Mouse (Mus musculus) megakaryocyte, embryonic 14.5 days (primary cell): ENCODE measurements around the gene Rnf145. TPM values are rescaled to one million over a fixed set of nuclear protein-coding genes. Genes with fewer than 3 reads are reported as not detected.

Experiments
- H3K27me3 ChIP-seq: replicated peaks from 2 replicates; pipeline ENCODE3; 2012; ENCODE audit warnings: inconsistent platforms
- H3K36me3 ChIP-seq: replicated peaks from 2 replicates; pipeline ENCODE3; 2012; ENCODE audit warnings: low read length, inconsistent platforms, mixed read lengths
- H3K4me1 ChIP-seq: 2 replicates; pipeline ENCODE4 v1.6.1; 2012; ENCODE audit warnings: inconsistent platforms
- H3K4me3 ChIP-seq: replicated peaks from 2 replicates; pipeline ENCODE3; 2012; ENCODE audit warnings: moderate library complexity, mild to moderate bottlenecking, inconsistent platforms
- H3K9me3 ChIP-seq: 2 replicates; pipeline ENCODE4 v1.6.1; 2012; ENCODE audit warnings: inconsistent platforms
- FLI1 ChIP-seq: IDR thresholded peaks from 2 replicates; pipeline ENCODE4 v1.6.1; 2012; ENCODE audit warnings: low read length, inconsistent platforms, mixed read lengths
- GATA1 ChIP-seq: IDR thresholded peaks from 3 replicates; pipeline ENCODE4 v1.6.1; 2012; ENCODE audit warnings: mixed read lengths, low read length, inconsistent platforms, borderline replicate concordance
- polyA plus RNA-seq: library from polyadenylated mRNA; stranded (reverse); fragments of >175 nt; gene quantifications from 2 replicates; pipeline ENCODE4 v1.2.3, GENCODE M21; 2012; ENCODE audit warnings: low replicate concordance; ENCODE audit not compliant: insufficient read depth

The Rnf145 gene
- polyA plus RNA-seq, 1 experiment, result 13.9 TPM

DNA sequence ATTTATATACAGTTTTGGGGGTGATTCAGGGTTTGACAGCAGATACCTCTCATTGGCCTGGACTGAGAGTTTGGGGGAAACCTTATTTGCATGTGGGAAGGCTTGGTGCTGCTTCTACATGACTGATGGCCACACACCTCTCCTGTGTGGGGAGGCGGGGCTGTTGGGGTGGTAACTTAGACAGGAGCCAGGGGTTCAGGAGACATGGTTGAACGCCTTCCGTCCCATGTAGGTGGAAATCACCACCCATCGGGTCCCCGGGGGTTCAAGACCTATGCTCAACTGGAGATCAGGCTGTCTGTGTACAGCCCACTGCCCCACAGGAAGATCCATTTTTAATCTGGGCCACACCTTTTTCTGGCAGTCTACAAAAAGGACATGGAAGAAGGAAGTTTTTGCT is 56.1 kb downstream of the Rnf145 start:
- Histone ChIP-seq H3K4me3 (no peak overlapping the region), H3K36me3 (no peaks in the 10 kb centered on the region), H3K27me3 (no peaks in the 10 kb centered on the region), H3K9me3 (no peaks in the 10 kb centered on the region), H3K4me1 (no peaks in the 10 kb centered on the region)
- no peak for TF ChIP-seq FLI1
- TF ChIP-seq GATA1, result no peak

DNA sequence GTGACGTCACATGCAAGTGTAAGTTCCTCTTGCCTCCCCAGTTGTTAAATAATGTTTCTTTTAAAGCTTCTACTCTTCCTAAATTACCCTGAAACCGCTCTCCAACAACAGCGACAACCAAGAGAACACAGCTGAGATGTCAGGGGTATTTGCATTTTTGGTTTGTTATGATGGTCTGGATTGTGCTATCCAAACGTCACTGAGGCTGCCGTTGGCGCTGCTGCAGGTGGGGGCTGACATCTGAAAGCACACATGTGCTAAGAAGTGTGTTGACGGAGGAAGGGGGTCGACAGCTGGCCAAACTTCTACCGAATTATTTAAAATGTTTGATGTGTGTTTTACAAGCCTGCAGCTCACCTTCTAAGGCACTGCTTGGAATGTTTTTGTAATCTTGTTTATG is 59.1 kb downstream of the Rnf145 start:
- no peaks in the 10 kb centered on the region for H3K9me3 ChIP-seq
- H3K27me3 ChIP-seq, result peaks cover 3% of the 10 kb centered on the region
- no peak overlapping the region for H3K4me3 ChIP-seq
- peaks cover 6% of the 10 kb centered on the region for H3K4me1 ChIP-seq
- no peak for TF ChIP-seq FLI1
- TF ChIP-seq GATA1, result no peak
- H3K36me3 ChIP-seq, result no peaks in the 10 kb centered on the region

DNA sequence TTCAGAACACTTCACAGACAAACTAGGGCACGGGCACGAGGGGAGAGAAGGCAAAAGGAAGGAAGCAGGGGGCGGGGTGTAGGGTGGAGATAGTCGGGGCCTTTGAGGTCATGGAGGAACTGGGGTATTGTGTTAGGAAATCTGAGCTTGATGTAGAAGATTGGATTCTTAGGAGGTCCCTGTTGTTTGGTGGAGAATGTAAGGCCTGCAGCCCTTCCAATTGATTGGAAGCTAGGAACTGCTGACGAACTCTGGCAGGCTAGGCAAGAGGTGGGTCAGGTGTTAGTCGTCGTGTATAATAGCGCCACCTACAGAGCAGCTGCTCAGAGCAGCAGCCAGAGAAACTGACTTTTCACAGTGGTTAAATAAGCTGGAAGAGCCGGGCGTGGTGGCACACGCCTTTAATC is 62.5 kb downstream of the Rnf145 start:
- no peaks in the 10 kb centered on the region for H3K9me3 ChIP-seq
- peak overlapping the region; percentile 66 for H3K4me3 ChIP-seq
- peaks cover 6% of the 10 kb centered on the region for H3K4me1 ChIP-seq
- H3K27me3 ChIP-seq, result peaks cover 3% of the 10 kb centered on the region
- H3K36me3 ChIP-seq, result no peaks in the 10 kb centered on the region
- TF ChIP-seq FLI1, result no peak
- TF ChIP-seq GATA1, result no peak

DNA sequence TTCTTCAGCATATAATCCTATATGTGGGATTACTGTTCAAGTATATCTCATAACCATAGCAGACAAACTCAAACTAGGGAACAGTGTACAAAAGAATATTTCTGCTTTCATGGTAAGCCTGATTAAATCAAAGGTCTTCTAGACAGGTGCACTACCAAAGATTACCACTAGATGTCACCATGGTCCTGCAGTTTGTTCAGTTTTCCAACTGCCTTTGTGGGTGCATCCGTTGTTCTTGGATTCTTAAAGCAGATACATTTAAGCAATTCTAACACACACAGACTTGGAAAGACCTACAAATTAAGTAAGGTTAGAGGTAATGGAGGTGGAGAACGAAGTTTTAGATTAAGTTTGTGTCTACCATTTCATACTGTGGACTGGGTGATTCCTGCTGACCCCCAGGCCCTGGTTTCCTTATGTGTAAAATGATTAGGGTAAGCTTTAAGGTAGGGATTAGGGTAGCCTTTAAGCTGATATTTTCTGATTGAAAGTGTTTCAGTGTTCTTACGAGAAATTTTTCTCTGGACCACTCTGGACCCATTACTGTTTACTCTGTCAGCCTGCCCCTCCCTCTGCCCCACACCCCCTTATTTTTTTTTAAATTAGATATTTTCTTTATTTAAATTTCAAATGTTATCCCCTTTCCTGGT is 67.4 kb downstream of the Rnf145 start:
- H3K4me1 ChIP-seq, result peaks cover 8% of the 10 kb centered on the region
- no peaks in the 10 kb centered on the region for H3K36me3 ChIP-seq
- no peak overlapping the region for H3K4me3 ChIP-seq
- no peak for TF ChIP-seq GATA1
- TF ChIP-seq FLI1, result no peak
- peaks cover 5% of the 10 kb centered on the region for H3K27me3 ChIP-seq
- no peaks in the 10 kb centered on the region for H3K9me3 ChIP-seq

DNA sequence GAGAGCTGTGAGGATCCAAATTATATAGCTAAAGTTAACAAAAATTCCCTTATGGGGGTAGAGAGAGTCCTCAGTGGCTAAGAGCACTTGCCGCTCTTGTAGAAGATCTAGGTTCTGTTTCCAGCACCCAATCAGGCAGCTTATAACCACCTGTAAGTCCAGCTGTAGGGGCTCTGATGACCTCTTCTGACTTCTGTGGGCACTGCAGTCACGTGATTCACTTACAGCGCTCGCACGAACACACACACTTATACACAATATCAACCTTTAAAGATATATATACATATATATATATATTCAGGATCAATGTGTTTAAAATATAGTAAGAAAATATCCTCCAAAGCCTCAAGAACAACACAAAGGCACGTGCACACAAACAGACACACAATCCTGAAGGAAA is 74.3 kb downstream of the Rnf145 start:
- Histone ChIP-seq H3K9me3 (no peaks in the 10 kb centered on the region), H3K27me3 (peaks cover 5% of the 10 kb centered on the region), H3K4me1 (0 out of 2 replicates have a peak, but pooled peaks cover 6% of the 10 kb centered on the region), H3K4me3 (no peak overlapping the region), H3K36me3 (no peaks in the 10 kb centered on the region)
- no peak for TF ChIP-seq FLI1
- no peak for TF ChIP-seq GATA1

DNA sequence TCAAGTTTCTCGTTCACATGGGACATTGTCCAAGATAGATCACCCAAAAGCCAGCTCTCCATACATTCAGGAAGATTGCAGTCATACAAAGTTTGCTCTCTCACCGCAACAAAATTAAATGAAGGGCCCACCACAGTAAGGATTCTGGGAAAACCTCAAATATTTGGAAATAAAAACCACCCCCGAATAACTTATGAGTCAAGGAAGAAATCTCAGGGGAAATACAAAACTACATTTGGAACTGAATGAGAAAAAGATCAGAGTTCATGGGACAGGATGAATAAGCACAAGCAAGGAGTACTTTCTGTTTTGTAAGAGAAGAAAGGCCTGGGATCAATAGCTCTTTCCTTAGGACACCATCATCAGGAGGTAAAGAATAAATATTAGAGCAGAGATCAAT is 76.0 kb downstream of the Rnf145 start:
- peaks cover 4% of the 10 kb centered on the region for H3K27me3 ChIP-seq
- 0 out of 2 replicates have a peak, but pooled peaks cover 6% of the 10 kb centered on the region for H3K4me1 ChIP-seq
- no peaks in the 10 kb centered on the region for H3K9me3 ChIP-seq
- no peaks in the 10 kb centered on the region for H3K36me3 ChIP-seq
- no peak for TF ChIP-seq FLI1
- no peak overlapping the region for H3K4me3 ChIP-seq

DNA sequence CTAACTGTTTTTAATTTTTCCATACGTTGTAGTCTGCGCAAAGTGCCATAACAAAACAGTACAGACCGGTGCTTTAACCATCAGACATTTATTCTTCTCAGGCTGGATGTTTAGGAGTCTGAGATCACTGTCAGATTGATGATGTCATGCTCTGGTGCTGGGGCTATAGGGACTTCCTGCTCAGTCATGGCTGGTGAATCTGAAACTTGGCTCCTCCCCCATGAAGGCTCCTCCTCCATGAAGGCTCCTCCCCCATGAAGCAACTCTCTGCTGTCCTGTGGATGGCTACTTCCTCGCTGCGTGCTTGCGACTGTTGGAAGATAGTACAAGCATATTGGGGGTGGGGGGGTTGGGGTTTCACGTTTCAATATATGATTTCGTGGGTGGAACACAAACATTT is 88.1 kb downstream of the Rnf145 start:
- Histone ChIP-seq H3K27me3 (peaks cover 31% of the 10 kb centered on the region), H3K4me3 (no peak overlapping the region), H3K36me3 (no peaks in the 10 kb centered on the region), H3K9me3 (no peaks in the 10 kb centered on the region), H3K4me1 (peaks cover 10% of the 10 kb centered on the region)
- TF ChIP-seq FLI1 (no peak), GATA1 (no peak)

DNA sequence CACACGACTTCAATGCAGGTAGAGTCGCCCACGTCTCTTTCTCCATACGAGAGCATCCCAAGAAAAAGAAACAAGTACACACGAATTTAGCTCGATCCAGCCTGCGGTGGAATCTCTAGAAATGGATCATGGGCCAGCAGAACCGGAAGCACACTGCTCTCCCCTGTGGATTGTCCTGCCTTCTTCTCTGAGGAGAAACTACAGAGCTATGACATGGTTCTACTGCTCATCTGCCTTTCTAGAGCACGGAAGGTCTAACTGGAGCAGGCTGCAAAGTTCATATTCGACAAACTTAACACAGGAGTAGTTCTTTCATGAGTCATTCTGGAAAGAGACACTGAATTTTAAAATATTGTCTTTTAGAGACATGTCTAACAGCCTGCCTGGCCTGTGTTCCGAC is 89.9 kb downstream of the Rnf145 start:
- no peak for TF ChIP-seq FLI1
- no peak for TF ChIP-seq GATA1
- peaks cover 27% of the 10 kb centered on the region for H3K4me1 ChIP-seq
- H3K27me3 ChIP-seq, result peaks cover 49% of the 10 kb centered on the region
- H3K9me3 ChIP-seq, result no peaks in the 10 kb centered on the region
- H3K36me3 ChIP-seq, result no peaks in the 10 kb centered on the region
- no peak overlapping the region for H3K4me3 ChIP-seq

DNA sequence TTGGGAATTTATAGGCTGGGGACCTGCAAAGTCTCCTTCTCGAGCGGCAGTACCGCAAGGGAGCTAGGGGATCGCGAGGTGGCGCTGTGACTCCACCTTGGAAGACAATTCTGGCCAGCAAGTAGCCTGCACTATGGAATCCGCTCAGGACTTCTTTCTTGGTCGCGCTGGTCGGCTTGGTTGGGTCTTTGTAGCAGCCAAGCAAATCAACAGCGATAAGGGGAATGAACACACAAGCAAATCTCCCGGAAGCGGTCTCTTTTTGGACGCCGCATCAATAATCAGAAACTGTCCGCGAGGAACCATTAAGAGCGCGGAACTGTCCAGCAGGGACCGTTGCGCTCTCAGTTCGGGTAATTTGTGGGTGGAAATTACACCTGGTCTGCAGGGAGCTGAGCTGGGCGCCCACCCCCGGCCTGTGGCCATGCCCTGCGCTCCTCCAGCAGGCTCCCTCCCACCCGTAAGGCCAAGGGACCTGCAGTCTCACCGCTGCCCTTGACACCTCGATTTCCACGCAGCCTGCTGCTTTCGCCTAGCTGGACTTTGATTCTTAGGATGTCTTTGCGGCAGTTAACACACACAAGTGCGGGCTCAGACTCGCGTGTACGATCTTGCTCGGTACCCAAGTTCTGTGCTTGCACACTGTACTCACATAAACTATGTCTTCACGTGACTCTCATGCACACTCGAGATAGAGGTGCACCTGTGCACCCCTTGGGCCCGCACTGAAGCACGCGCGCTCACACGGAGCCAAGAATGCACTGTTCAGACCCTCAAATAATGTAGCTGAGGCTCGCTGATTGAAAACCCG is 92.4 kb downstream of the Rnf145 start:
- Histone ChIP-seq H3K9me3 (no peaks in the 10 kb centered on the region), H3K4me1 (peaks cover 29% of the 10 kb centered on the region), H3K4me3 (peak overlapping the region; percentile 90), H3K36me3 (no peaks in the 10 kb centered on the region), H3K27me3 (peaks cover 70% of the 10 kb centered on the region)
- no peak for TF ChIP-seq FLI1
- TF ChIP-seq GATA1, result no peak

DNA sequence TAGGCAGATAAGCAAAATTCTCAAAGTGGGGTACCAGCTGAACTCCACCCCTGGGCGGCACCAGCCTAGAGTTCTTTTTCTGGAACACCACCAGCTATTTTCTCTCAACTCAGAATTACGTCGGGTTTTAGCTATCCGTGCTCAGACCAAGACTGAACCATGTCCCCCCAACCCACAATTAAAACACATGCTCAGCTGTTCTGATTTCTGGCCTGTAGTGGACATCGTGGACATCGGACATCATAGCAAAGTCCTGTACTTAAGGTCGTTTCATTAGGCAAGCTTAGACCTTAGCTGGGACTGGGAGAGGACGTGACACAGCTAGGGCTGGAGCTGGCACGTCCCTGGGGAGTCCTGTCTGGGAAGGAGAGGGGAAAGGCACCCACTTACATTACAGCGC is 93.4 kb downstream of the Rnf145 start:
- H3K27me3 ChIP-seq, result peaks cover 79% of the 10 kb centered on the region
- no peaks in the 10 kb centered on the region for H3K36me3 ChIP-seq
- H3K4me3 ChIP-seq, result peak overlapping the region; percentile 68
- peaks cover 39% of the 10 kb centered on the region for H3K4me1 ChIP-seq
- no peaks in the 10 kb centered on the region for H3K9me3 ChIP-seq
- TF ChIP-seq GATA1, result no peak
